Mouse (Mus musculus) embryonic fibroblast, embryonic 13.5 days (primary cell): ENCODE results near the gene C2cd3.

Source experiments
- CTCF ChIP-seq: IDR thresholded peaks from 2 replicates; pipeline ENCODE4 v1.5.1; 2011; ENCODE audit warnings: mild to moderate bottlenecking, control low read depth, low read length, moderate library complexity, borderline replicate concordance; ENCODE audit not compliant: insufficient read depth
- POLR2A ChIP-seq: IDR thresholded peaks from 2 replicates; pipeline ENCODE4 v1.6.1; 2011; ENCODE audit warnings: low read depth, mild to moderate bottlenecking, control low read depth, low read length, moderate library complexity

- TF ChIP-seq CTCF (no peak), POLR2A (no peak)
Observed at GRCm38 (mm10) chr7:100323721-100324120, 48.3 kb upstream of the C2cd3 start.
